Comparison of ENCODE assay signal across 23 mouse cellular contexts in the genomic region with DNA sequence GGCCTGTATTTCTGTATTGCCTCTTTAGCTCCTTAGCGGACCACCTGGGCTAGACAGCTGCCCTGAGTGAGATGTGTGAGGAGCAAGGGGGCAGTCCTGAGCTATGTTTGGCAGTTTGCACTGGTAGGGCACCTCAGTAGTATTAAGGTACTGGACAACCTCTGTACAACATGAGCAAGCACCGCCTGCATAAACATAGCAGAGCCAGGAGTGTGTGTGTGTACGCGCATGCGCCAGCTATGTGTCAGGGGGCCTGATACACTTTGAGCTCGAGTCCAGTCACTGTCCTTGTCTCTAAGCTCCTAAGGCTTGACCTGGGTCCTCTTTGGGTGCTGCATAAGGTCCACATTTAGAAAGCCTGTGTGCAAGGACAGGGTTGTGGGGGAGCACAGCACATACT. TPM values are rescaled to one million over a fixed set of nuclear protein-coding genes. Genes with fewer than 3 reads are reported as not detected.
DNase-seq lines count a peak whose midpoint lies in the region; ATAC-seq and TF ChIP-seq lines count a peak whose summit lies in the region.
"Had no signal": no experiment of that assay in that cellular context is flagged by ENCODE, and none has a peak within 500 bp of the region (broad histone marks: within the 10 kb centered on the region; RNA-seq: fewer than 3 reads in every experiment).

No protein-coding gene starts in this region.

- peak overlapping the region; percentile 60 for H3K4me2 ChIP-seq in heart, embryonic 15.5 days
- H3K4me2 ChIP-seq in stomach, postnatal 0 days (replicated peaks; ENCODE audit: low read depth), result no peak overlapping the region
- H3K4me2 ChIP-seq in kidney, embryonic 15.5 days, result no peak overlapping the region
- H3K4me2 ChIP-seq: hindbrain, embryonic 12.5 days; liver, embryonic 13.5 days; lung, embryonic 15.5 days; midbrain, embryonic 11.5 days; neural tube, embryonic 12.5 days had no signal

- peaks cover 69% of the 10 kb centered on the region for H3K4me1 ChIP-seq in heart, embryonic 15.5 days (replicated peaks)
- 0 out of 2 replicates have a peak, but pooled peaks cover 2% of the 10 kb centered on the region for H3K4me1 ChIP-seq in stomach, postnatal 0 days (replicated peaks; ENCODE audit: control insufficient read depth, insufficient read depth)
- peaks cover 30% of the 10 kb centered on the region for H3K4me1 ChIP-seq in kidney, embryonic 15.5 days

- peak; percentile 92 for DNase-seq in heart, adult 11 months
- DNase-seq in heart, postnatal 25 days (ENCODE audit: low spot score), result no peak
- DNase-seq in heart, postnatal 10 days, result no peak
- peak; percentile 35 for DNase-seq in thymus, postnatal 4 days
- no peak for DNase-seq in thymus, postnatal 36 days
- DNase-seq in stomach, postnatal 0 days (ENCODE audit: low spot score), result no peak
- DNase-seq: gastrocnemius, postnatal 36 days; kidney, adult 18-20 months; kidney, postnatal 14 days; liver, embryonic 13.5 days had no signal

- TF ChIP-seq CTCF in stomach, postnatal 0 days (IDR thresholded peaks at IDR 0.05; ENCODE audit: low read depth), result peak; percentile 17; the same call in 1 of the 2 replicates

- TF ChIP-seq EP300 in stomach, postnatal 0 days (optimal IDR thresholded peaks at IDR 0.05), result no peak

- 55% methylated on average over 6 of the region's 6 CpGs for WGBS in heart, embryonic 15.5 days
- WGBS in stomach, postnatal 0 days, result 82% methylated on average over 6 of the region's 6 CpGs
- WGBS in kidney, embryonic 15.5 days, result 90% methylated on average over 6 of the region's 6 CpGs

- H3K36me3 ChIP-seq in heart, embryonic 15.5 days, result peaks cover 23% of the 10 kb centered on the region
- peaks cover 10% of the 10 kb centered on the region for H3K36me3 ChIP-seq in stomach, postnatal 0 days (ENCODE audit: control insufficient read depth, insufficient read depth, low read length)
- H3K36me3 ChIP-seq in kidney, embryonic 15.5 days, result peaks cover 27% of the 10 kb centered on the region

- no peaks in the 10 kb centered on the region for H3K27me3 ChIP-seq in heart, embryonic 15.5 days
- H3K27me3 ChIP-seq in stomach, postnatal 0 days (ENCODE audit: control insufficient read depth, insufficient read depth, low read length), result no peaks in the 10 kb centered on the region
- H3K27me3 ChIP-seq in kidney, embryonic 15.5 days, result no peaks in the 10 kb centered on the region
- H3K27me3 ChIP-seq: hindbrain, embryonic 12.5 days; lung, embryonic 15.5 days; neural tube, embryonic 12.5 days had no signal

- intact Hi-C loops in heart, postnatal 25 days (cut with DNase I), result loop anchor here (10.0 kb wide), 1 partner anchor 306 kb away; a partner anchor contains a TSS
- intact Hi-C loops in heart, postnatal 10 days (cut with DNase I), result no loop called here

- H3K9me3 ChIP-seq in heart, embryonic 15.5 days (replicated peaks), result no peaks in the 10 kb centered on the region
- no peaks in the 10 kb centered on the region for H3K9me3 ChIP-seq in stomach, postnatal 0 days (ENCODE audit: control insufficient read depth, low read length)
- H3K9me3 ChIP-seq in kidney, embryonic 15.5 days (replicated peaks), result no peaks in the 10 kb centered on the region
- H3K9me3 ChIP-seq: hindbrain, embryonic 12.5 days; liver, embryonic 13.5 days; lung, embryonic 15.5 days; neural tube, embryonic 12.5 days had no signal

- ATAC-seq in heart, embryonic 15.5 days (replicated peaks; ENCODE audit: insufficient number of reproducible peaks, insufficient read depth, low FRiP score, low read depth), result 0 out of 2 replicates have a peak, but pooled peaks have one; percentile 6
- no peak for ATAC-seq in stomach, postnatal 0 days (ENCODE audit: low FRiP score, low TSS enrichment)
- no peak for ATAC-seq in kidney, embryonic 15.5 days (replicated peaks; ENCODE audit: low FRiP score)
- ATAC-seq: forebrain, embryonic 14.5 days had no signal

- peak overlapping the region; percentile 3; the same call in 1 of the 2 replicates for H3K4me3 ChIP-seq in heart, embryonic 15.5 days
- H3K4me3 ChIP-seq in stomach, postnatal 0 days (ENCODE audit: low read depth, low read length), result no peak overlapping the region
- no peak overlapping the region for H3K4me3 ChIP-seq in kidney, embryonic 15.5 days (replicated peaks)
- H3K4me3 ChIP-seq: hindbrain, embryonic 12.5 days; liver, embryonic 13.5 days; lung, embryonic 15.5 days; neural tube, embryonic 12.5 days had no signal

- H3K9ac ChIP-seq in heart, embryonic 15.5 days, result peak overlapping the region; percentile 35
- no peak overlapping the region for H3K9ac ChIP-seq in stomach, postnatal 0 days (ENCODE audit: low read length)
- no peak overlapping the region for H3K9ac ChIP-seq in kidney, embryonic 15.5 days
- H3K9ac ChIP-seq: hindbrain, embryonic 12.5 days; liver, embryonic 13.5 days; lung, embryonic 15.5 days; neural tube, embryonic 12.5 days had no signal

- peak overlapping the region; percentile 96 for H3K27ac ChIP-seq in heart, embryonic 15.5 days
- H3K27ac ChIP-seq in stomach, postnatal 0 days (replicated peaks), result no peak overlapping the region
- no peak overlapping the region for H3K27ac ChIP-seq in kidney, embryonic 15.5 days
- H3K27ac ChIP-seq: liver, embryonic 13.5 days; lung, embryonic 15.5 days; neural tube, embryonic 12.5 days had no signal

RNA-seq across cellular contexts. Expression of a gene that starts 4.3 kb away (rescaled TPM):
- 10 to 100 TPM; 22.4 to 24.1 TPM for total RNA-seq in heart, postnatal 25 days (2021)
- 18.8 and 29.3 TPM in 2 replicates for polyA plus RNA-seq in heart, embryonic 15.5 days (2015; fragmentation: Nextera tagmentation; extraction: Ambion mirVana)
- total RNA-seq in heart, postnatal 10 days (2021), result 10 to 100 TPM; 33.2 to 35.7 TPM
- polyA plus RNA-seq in stomach, postnatal 0 days (2015; fragmentation: Nextera tagmentation; extraction: Ambion mirVana), result 6.8 and 7.8 TPM in 2 replicates
- 15.6 and 17.5 TPM in 2 replicates for polyA plus RNA-seq in kidney, embryonic 15.5 days (2015; fragmentation: Nextera tagmentation; extraction: Ambion mirVana)

RNA-seq across cellular contexts. Expression of a gene that starts 12.9 kb away (rescaled TPM):
- not detected for total RNA-seq in heart, postnatal 25 days (2021)
- polyA plus RNA-seq in heart, embryonic 15.5 days (2015; fragmentation: Nextera tagmentation; extraction: Ambion mirVana), result 0.14 TPM in 1 of 2 replicates, not detected in the other
- total RNA-seq in heart, postnatal 10 days (2021), result not detected
- polyA plus RNA-seq in stomach, postnatal 0 days (2015; fragmentation: Nextera tagmentation; extraction: Ambion mirVana), result not detected in 2 replicates
- not detected in 2 replicates for polyA plus RNA-seq in kidney, embryonic 15.5 days (2015; fragmentation: Nextera tagmentation; extraction: Ambion mirVana)
- total RNA-seq: adrenal gland, adult 18-20 months; adrenal gland, postnatal 4 days; gastrocnemius, postnatal 36 days; layer of hippocampus, adult 8-10 months; left cerebral cortex, adult 8-10 months had no signal
- polyA plus RNA-seq: hindbrain, embryonic 12.5 days; limb, embryonic 11.5 days; liver, embryonic 13.5 days; lung, embryonic 15.5 days; midbrain, embryonic 11.5 days; neural tube, embryonic 12.5 days; small intestine, adult 2 months had no signal

RNA-seq across cellular contexts. Expression of a gene that starts 17.9 kb away (rescaled TPM):
- 10 to 100 TPM; 21.5 to 22.5 TPM for total RNA-seq in heart, postnatal 25 days (2021)
- polyA plus RNA-seq in heart, embryonic 15.5 days (2015; fragmentation: Nextera tagmentation; extraction: Ambion mirVana), result 44.1 and 75.4 TPM in 2 replicates
- total RNA-seq in heart, postnatal 10 days (2021), result 10 to 100 TPM; 24.1 to 30.6 TPM
- polyA plus RNA-seq in stomach, postnatal 0 days (2015; fragmentation: Nextera tagmentation; extraction: Ambion mirVana), result 35.4 and 39.8 TPM in 2 replicates
- 99.2 and 102 TPM in 2 replicates for polyA plus RNA-seq in kidney, embryonic 15.5 days (2015; fragmentation: Nextera tagmentation; extraction: Ambion mirVana)

RNA-seq across cellular contexts. Expression of a gene that starts 17.9 kb away (rescaled TPM):
- total RNA-seq in heart, postnatal 25 days (2021), result 10 to 100 TPM; 42.7 to 43.0 TPM
- polyA plus RNA-seq in heart, embryonic 15.5 days (2015; fragmentation: Nextera tagmentation; extraction: Ambion mirVana), result 301 and 339 TPM in 2 replicates
- total RNA-seq in heart, postnatal 10 days (2021), result 10 to 100 TPM; 79.1 to 82.9 TPM
- 236 and 273 TPM in 2 replicates for polyA plus RNA-seq in stomach, postnatal 0 days (2015; fragmentation: Nextera tagmentation; extraction: Ambion mirVana)
- 662 and 691 TPM in 2 replicates for polyA plus RNA-seq in kidney, embryonic 15.5 days (2015; fragmentation: Nextera tagmentation; extraction: Ambion mirVana)

RNA-seq across cellular contexts. Expression of a gene that starts 27.5 kb away (rescaled TPM):
- total RNA-seq in heart, postnatal 25 days (2021), result not detected
- 1.2 and 2.4 TPM in 2 replicates for polyA plus RNA-seq in heart, embryonic 15.5 days (2015; fragmentation: Nextera tagmentation; extraction: Ambion mirVana)
- not detected for total RNA-seq in heart, postnatal 10 days (2021)
- polyA plus RNA-seq in stomach, postnatal 0 days (2015; fragmentation: Nextera tagmentation; extraction: Ambion mirVana), result 0.67 and 1.8 TPM in 2 replicates
- 4.3 TPM in 1 of 2 replicates, not detected in the other for polyA plus RNA-seq in kidney, embryonic 15.5 days (2015; fragmentation: Nextera tagmentation; extraction: Ambion mirVana)
- total RNA-seq: adrenal gland, adult 18-20 months; adrenal gland, postnatal 4 days; gastrocnemius, postnatal 36 days; layer of hippocampus, adult 8-10 months; left cerebral cortex, adult 8-10 months had no signal
- polyA plus RNA-seq: midbrain, embryonic 11.5 days; small intestine, adult 2 months had no signal

Comparison
In these comparisons a context has a peak if more than half of its experiments do, and no peak if none do; other contexts are left out.
1. DNase-seq: peak in heart, adult 11 months (single experiment) and thymus, postnatal 4 days (single experiment); none in heart, postnatal 25 days (single experiment), heart, postnatal 10 days (0 of 2), thymus, postnatal 36 days (0 of 2) and stomach, postnatal 0 days (single experiment).